Mouse (Mus musculus) B cell, adult 2 months (primary cell): ENCODE data around the gene Sipa1l1.
"Not testable (repeated sequence)": the region's sequence is repeated elsewhere in the genome, so short reads cannot be mapped to it uniquely, and the experiment has no call there.

Experiments used
- DNase-seq, 2 experiments: peaks; one replicate each; pipeline ENCODE4 v3.0.0; 2022

Gene Sipa1l1

DNA sequence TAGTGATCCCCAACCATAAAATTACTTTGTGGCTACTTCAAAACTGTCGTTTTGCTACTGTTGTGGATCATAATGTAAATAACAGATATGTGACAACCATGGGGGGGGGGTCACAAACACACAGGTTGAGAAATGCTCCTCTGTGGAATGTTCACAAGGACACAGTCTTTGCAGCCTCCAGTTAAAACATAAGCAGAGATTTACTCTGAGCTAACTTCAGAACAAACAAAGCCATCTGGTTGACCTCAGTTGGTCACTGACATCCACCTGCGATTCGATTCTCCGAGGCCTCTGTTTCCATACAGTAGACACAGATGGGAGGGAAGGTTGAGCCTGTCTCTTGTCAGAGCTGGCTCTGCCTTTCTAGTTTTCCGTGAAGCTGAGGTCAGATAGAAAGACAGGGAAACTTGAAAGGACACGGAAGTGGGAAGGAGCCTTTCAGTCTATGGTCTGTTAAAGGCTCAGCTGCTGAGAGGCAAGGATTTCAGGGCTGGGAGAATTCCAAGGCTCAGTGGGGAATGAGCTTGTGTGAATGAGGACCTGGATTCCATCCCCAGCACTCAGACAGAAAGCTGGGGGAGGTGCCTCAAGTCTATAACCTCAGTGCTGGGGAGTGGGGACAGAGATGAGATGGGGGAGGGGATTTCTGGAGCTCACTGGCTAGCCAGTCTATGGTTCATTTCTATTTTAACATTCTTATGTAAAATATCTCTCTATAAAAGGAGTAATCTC lies 317.9 kb downstream of the Sipa1l1 start:
- DNase-seq = no peak

DNA sequence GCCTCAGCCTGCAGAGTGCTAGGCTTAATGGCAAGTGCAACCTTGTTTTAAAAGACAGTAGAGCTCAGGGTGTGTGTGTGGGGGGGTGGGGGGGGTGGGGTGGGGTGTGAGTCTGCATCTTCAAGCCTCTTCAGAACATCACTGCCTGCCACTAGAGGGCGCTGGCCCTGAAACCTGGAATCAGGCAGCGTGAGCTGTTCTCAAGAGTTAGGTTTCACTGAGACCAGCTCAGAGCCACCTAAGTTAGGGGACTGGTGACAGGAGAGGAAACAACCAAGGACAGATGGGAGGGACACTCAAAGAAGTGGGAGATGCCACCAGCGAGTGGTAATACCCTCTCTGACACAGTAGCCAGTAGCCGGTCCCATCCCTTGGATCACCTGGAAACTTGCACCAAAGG lies 320.0 kb downstream of the Sipa1l1 start:
- peak; percentile 76 to 78 for DNase-seq

DNA sequence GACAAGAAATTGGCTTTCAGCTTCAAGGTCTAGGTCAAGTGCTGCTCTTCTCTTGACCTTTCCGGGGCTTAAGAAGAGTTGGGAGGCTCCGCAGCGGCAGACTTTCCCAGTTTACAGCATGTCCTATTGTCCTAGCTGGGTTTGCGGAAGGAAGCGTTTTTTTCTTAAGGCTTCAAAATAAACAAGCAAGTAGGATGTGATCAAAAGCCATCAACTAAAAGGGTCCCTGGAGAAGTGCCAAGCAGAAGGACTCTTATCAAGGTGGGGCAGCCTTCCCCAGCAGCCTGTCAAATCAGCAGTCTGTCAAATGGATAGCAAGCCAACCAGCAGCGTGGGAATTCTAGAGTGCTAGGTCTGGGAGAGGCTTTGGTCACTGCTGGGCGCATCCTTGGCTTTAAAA lies 320.5 kb downstream of the Sipa1l1 start:
- DNase-seq = no peak

DNA sequence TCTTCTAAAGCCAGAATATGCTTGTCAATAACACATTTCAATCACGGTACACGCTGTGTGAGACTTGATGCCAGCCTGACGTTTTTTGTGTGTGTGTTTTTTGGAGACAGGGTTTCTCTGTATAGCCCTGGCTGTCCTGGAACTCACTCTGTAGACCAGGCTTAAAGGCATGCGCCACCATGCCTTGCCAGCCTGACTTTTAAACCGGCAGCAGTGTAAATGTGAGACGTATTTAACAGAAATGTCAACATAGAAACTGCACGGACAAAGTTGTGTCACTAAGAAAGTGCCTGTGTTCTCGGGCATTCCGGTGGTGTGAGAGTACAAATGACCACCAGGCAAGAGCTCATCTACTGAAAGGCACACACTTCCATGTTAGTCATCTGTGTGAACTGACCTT lies 323.3 kb downstream of the Sipa1l1 start:
- DNase-seq = no peak

DNA sequence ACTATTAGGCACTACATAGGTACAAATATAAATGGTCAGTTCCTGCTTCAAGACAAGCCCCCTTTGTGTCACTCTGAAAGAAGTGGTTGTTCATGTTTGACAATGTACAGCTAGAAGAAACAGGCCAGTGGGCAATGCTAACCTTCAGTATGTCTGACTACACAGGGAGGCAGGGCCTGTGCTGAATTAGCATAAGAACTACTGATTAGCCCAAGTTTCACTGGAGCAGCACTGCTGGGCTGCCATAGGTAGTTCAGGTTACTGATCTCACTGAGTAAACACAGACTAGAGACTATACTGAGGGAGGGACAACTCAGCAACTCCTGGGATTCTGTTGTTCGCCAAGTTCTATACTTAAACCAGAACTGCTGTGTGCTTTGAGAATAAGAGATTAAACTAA lies 324.1 kb downstream of the Sipa1l1 start:
- not testable (repeated sequence) for DNase-seq

DNA sequence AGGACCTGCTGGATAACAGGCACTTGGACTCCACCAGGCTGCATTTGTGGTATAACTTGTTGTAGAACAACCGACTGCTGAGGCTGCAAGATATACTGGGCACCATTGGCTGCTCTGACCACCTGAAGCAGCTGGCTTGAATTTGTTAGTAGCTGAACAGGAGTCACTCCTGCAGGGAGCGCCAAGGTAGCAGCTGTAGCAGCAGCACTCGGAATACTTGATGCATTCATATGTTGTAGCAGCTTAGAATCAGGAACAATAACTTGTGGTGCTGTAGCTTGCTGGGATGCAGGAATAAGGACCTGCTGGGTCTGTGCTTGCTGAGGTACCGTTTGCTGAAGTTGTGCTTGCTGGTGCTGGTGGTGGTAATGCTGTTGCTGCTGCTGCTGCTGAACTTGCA lies 326.8 kb downstream of the Sipa1l1 start:
- DNase-seq = no peak

DNA sequence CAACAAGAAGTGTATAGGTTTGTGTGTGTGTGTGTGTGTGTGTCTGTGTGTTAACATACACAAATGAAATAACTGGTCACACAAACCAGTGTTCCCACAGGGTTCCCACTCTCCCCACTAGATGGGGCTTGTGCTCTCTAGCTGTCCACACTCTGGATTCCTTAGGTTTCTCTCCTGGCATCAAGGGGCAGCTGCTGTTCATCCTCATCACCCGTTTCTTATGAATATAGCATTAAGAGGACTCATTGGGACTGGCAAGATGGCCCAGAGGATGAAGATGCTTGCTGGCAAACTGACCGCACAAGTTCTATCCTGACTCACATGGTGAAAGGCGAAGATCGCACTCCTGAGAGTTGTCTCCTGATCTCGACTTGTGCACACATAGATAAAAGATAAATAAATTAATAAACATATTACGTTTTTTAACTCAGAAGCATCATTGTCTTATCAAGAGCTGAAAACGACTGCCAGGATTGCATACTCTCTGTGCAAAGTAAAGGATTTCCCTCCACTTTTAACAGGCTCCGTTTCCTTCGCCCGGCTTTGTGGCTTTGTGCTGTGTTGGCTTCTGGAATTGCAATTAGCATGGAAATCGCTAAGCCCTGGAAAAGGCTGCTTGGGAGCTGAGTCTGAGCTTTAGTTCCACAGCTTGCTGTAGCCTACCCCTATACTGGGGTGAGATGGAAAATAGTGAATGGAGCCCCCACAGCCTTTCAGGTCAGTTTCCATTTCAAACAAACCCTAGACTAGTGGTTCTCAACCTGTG lies 328.9 kb downstream of the Sipa1l1 start:
- DNase-seq = no peak

DNA sequence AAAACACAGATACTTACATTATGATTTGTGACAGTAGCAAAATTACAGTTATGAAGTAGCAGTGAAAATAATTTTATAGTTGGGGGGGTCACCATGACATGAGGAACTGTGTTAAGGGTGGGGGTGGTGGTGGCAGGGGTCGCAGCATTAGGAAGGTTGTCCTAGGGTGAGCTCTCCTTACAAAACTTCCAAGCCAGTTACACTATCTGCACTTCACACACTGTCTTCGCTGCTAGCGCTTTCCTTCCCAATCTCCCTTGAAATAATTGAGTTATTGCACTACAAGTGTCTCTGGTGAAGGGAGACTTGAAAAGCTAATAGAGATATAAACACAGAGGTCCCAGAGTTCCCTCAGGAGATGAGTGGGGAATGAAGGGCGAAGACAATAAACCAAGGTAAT lies 329.6 kb downstream of the Sipa1l1 start:
- DNase-seq = no peak

- no peak for DNase-seq
Observed at GRCm38 (mm10) chr12:82499731-82500130, 330.6 kb downstream of the Sipa1l1 start.
